Mouse (Mus musculus) splenic B cell, adult 2 months (primary cell): Measurements from ENCODE around the gene Gla.

Experiments used
- DNase-seq: peaks from one replicate; pipeline ENCODE4 v3.0.0-alpha.2; 2011; ENCODE audit warnings: low read depth, low spot score
- H3K27me3 ChIP-seq: 2 replicates; pipeline ENCODE4 v1.6.1; 2012; ENCODE audit warnings: mild to moderate bottlenecking, low read length, moderate library complexity, mixed read lengths; ENCODE audit not compliant: control insufficient read depth, poor library complexity, insufficient read depth, severe bottlenecking
- H3K36me3 ChIP-seq: 2 replicates; pipeline ENCODE4 v1.6.1; 2012; ENCODE audit warnings: mild to moderate bottlenecking, low read length, moderate library complexity, mixed read lengths; ENCODE audit not compliant: control insufficient read depth, poor library complexity, insufficient read depth, severe bottlenecking

The Gla gene

GRCm38 (mm10) chrX:134612285-134612959 is 11.5 kb upstream of the Gla start:
- Histone ChIP-seq H3K27me3 (no peaks in the 10 kb centered on the region), H3K36me3 (no peaks in the 10 kb centered on the region)
- DNase-seq: no peak

GRCm38 (mm10) chrX:134610984-134611383 is 10.1 kb upstream of the Gla start:
- Histone ChIP-seq H3K27me3 (no peaks in the 10 kb centered on the region), H3K36me3 (no peaks in the 10 kb centered on the region)
- DNase-seq: no peak

GRCm38 (mm10) chrX:134609472-134609871 is 8.5 kb upstream of the Gla start:
- Histone ChIP-seq H3K36me3 (no peaks in the 10 kb centered on the region), H3K27me3 (no peaks in the 10 kb centered on the region)
- DNase-seq: peak; percentile 70

GRCm38 (mm10) chrX:134601380-134602120 is 625 bp upstream of the Gla start:
- Histone ChIP-seq H3K36me3 (no peaks in the 10 kb centered on the region), H3K27me3 (no peaks in the 10 kb centered on the region)
- DNase-seq: peak; percentile 64

- Histone ChIP-seq H3K27me3 (no peaks in the 10 kb centered on the region), H3K36me3 (no peaks in the 10 kb centered on the region)
- DNase-seq: no peak
Observed at GRCm38 (mm10) chrX:134599922-134600565, 881 bp downstream of the Gla start.

- Histone ChIP-seq H3K36me3 (peaks cover 2% of the 10 kb centered on the region; the same call in 1 of the 2 replicates), H3K27me3 (no peaks in the 10 kb centered on the region)
- DNase-seq: no peak
Observed at GRCm38 (mm10) chrX:134589836-134590235, 11.1 kb downstream of the Gla start.

GRCm38 (mm10) chrX:134588997-134589396 is 11.9 kb downstream of the Gla start:
- peaks cover 2% of the 10 kb centered on the region; the same call in 1 of the 2 replicates for H3K36me3 ChIP-seq
- no peak for DNase-seq
- H3K27me3 ChIP-seq: no peaks in the 10 kb centered on the region

- peaks cover 2% of the 10 kb centered on the region; the same call in 1 of the 2 replicates for H3K36me3 ChIP-seq
- no peak for DNase-seq
- H3K27me3 ChIP-seq: no peaks in the 10 kb centered on the region
Observed at GRCm38 (mm10) chrX:134588261-134588660, 12.7 kb downstream of the Gla start.

- peaks cover 2% of the 10 kb centered on the region; the same call in 1 of the 2 replicates for H3K36me3 ChIP-seq
- no peak for DNase-seq
- H3K27me3 ChIP-seq: no peaks in the 10 kb centered on the region
Observed at GRCm38 (mm10) chrX:134586447-134586846, 14.5 kb downstream of the Gla start.

- DNase-seq: peak; percentile 94
- peaks cover 2% of the 10 kb centered on the region; the same call in 1 of the 2 replicates for H3K36me3 ChIP-seq
- H3K27me3 ChIP-seq: no peaks in the 10 kb centered on the region
Observed at GRCm38 (mm10) chrX:134585103-134586002, 15.6 kb downstream of the Gla start, which contains the start of gene Rpl36a. Rpl36a (plus strand) TSS chrX:134585654.

GRCm38 (mm10) chrX:134582888-134583669 is 17.8 kb downstream of the Gla start, which contains the start of gene Btk:
Btk (minus strand) TSS chrX:134583570.
- peak; percentile 59 for DNase-seq
- Histone ChIP-seq H3K27me3 (no peaks in the 10 kb centered on the region), H3K36me3 (no peaks in the 10 kb centered on the region)

- peak; percentile 36 for DNase-seq
- no peaks in the 10 kb centered on the region for H3K27me3 ChIP-seq
- H3K36me3 ChIP-seq: no peaks in the 10 kb centered on the region
Observed at GRCm38 (mm10) chrX:134582270-134582669, 18.7 kb downstream of the Gla start.

- peak; percentile 50 for DNase-seq
- Histone ChIP-seq H3K36me3 (no peaks in the 10 kb centered on the region), H3K27me3 (no peaks in the 10 kb centered on the region)
Observed at GRCm38 (mm10) chrX:134580528-134581305, 20.2 kb downstream of the Gla start.
